Mouse (Mus musculus): ENCODE measurements at regions not wholly inside any gene's neighbourhood (a gene's known extent, or its start where the extent isn't known, plus 50 kb on each side); places are given as distances from the start of the nearest gene placed in this dataset.

DNA sequence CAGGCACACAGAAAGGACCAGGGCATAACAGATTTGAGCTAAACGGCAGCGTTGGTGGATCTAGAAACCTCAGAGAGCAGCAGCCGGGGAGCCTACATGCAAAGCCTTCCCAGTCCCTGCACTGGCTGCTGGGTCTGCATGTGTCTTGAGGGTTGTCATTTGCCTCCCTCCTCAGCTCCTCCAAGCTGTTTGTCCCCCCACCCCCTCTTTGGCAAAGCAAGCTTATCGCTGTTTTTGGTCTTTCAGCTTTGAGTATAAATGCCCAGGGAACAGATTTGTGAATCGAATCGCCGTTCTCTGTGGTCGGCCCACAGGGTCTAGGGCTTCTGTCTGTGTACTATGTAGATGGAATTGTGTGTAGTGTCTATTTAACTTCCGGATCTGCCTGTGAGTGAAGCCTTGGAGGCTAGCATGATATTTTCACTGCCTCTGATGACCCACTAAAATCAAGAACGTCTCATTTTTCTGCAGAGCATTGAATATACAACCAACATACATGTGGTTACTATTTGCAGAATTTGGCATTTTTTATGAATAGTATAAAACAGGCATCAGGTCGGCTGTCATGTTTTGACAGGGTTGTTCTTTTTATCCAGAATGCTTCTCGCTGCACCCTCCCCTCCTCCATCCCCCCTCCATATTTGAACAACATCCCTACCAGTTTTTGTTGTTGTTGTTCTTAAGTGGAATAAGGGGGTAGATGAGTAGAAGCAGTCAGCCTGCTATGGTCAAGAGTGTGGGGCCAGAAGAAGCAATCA, 121.3 kb upstream of the Gm10295 start:
- 56% methylated on average over 12 of the region's 12 CpGs for WGBS (ENCODE audit: insufficient replicate concordance)
- DNase-seq, result no peak
- Histone ChIP-seq H3K27ac (ENCODE audit: low read depth) (no peak overlapping the region), H3K9me3 (ENCODE audit: low read length) (no peaks in the 10 kb centered on the region), H3K9ac (replicated peaks) (no peak overlapping the region), H3K4me3 (ENCODE audit: low read depth, low read length) (no peak overlapping the region), H3K27me3 (ENCODE audit: insufficient read depth, low read length) (no peaks in the 10 kb centered on the region), H3K36me3 (replicated peaks; ENCODE audit: insufficient read depth, low read length) (no peaks in the 10 kb centered on the region), H3K4me2 (ENCODE audit: low read depth, low read length) (no peak overlapping the region), H3K4me1 (ENCODE audit: insufficient read depth) (0 out of 2 replicates have a peak, but pooled peaks cover 4% of the 10 kb centered on the region)
- TF ChIP-seq CTCF (IDR thresholded peaks at IDR 0.05; ENCODE audit: low read depth) (no peak), EP300 (IDR thresholded peaks at IDR 0.05; ENCODE audit: low read depth) (no peak)
- no peak for ATAC-seq

DNA sequence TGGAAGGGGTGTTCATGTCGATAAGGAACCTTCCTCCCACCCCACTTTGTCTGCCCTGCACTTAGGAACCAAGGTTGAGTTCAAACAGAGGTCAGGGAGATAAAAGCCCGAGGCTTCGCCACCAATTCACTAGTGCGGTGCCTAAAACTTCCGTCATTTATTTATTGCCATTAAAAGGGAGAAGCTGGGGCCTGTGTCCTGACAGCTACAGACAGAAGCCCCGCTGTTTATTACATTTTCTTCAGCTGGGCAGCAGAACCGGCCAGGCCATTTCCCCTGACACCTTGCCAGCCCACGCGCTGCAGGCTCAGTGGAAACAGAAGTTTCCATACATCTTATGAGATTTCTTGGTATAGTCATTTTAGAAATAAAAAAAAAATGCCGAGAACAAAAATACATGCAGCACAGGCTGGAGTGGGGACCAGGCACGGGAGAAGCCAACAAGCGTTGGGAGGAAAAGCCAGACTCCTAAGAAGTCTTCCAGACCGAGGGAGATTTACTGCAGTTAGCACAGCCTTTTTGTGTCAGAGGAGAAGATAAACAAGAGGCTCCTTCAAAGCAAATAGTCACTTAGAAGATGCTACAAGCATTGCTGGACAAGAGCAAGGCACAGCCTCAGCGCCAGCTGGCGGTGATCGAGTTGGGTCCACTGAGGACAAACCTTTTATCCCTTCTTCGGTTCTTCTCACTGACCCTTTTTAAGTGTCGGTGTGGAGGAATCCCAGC, 120.5 kb upstream of the Gm10295 start:
- H3K4me1 ChIP-seq (ENCODE audit: insufficient read depth), result 0 out of 2 replicates have a peak, but pooled peaks cover 4% of the 10 kb centered on the region
- H3K9me3 ChIP-seq (ENCODE audit: low read length), result no peaks in the 10 kb centered on the region
- 22% methylated on average over 18 of the region's 18 CpGs for WGBS (ENCODE audit: insufficient replicate concordance)
- no peak overlapping the region for H3K4me2 ChIP-seq (ENCODE audit: low read depth, low read length)
- H3K9ac ChIP-seq (replicated peaks), result no peak overlapping the region
- no peak for DNase-seq
- no peak for TF ChIP-seq CTCF (IDR thresholded peaks at IDR 0.05; ENCODE audit: low read depth)
- TF ChIP-seq EP300 (IDR thresholded peaks at IDR 0.05; ENCODE audit: low read depth), result no peak
- no peaks in the 10 kb centered on the region for H3K27me3 ChIP-seq (ENCODE audit: insufficient read depth, low read length)
- no peaks in the 10 kb centered on the region for H3K36me3 ChIP-seq (replicated peaks; ENCODE audit: insufficient read depth, low read length)
- no peak overlapping the region for H3K4me3 ChIP-seq (ENCODE audit: low read depth, low read length)
- no peak for ATAC-seq
- H3K27ac ChIP-seq (ENCODE audit: low read depth), result no peak overlapping the region

DNA sequence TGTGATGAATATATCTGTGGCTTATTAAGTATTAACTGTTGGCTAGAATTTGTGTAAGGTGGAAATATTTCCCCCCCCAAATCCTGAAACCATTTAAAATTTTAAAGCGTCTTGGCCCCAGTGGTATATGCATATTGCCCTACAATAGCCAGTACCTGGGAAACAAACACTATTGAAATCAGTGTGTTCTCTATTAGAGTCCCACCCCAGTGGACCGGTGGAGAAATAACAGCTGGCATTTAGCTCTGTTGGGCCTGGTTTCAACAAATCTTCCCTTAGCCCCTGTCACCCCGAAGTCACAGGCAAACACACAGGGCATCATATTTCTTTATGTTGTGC, 120.0 kb upstream of the Gm10295 start:
- H3K9ac ChIP-seq (replicated peaks), result no peak overlapping the region
- H3K27me3 ChIP-seq (ENCODE audit: insufficient read depth, low read length), result no peaks in the 10 kb centered on the region
- ATAC-seq (no peak), DNase-seq (no peak)
- 29% methylated on average over 3 of the region's 3 CpGs for WGBS (ENCODE audit: insufficient replicate concordance)
- H3K9me3 ChIP-seq (ENCODE audit: low read length), result no peaks in the 10 kb centered on the region
- no peak for TF ChIP-seq EP300 (IDR thresholded peaks at IDR 0.05; ENCODE audit: low read depth)
- TF ChIP-seq CTCF (IDR thresholded peaks at IDR 0.05; ENCODE audit: low read depth), result no peak
- 0 out of 2 replicates have a peak, but pooled peaks cover 4% of the 10 kb centered on the region for H3K4me1 ChIP-seq (ENCODE audit: insufficient read depth)
- no peak overlapping the region for H3K4me2 ChIP-seq (ENCODE audit: low read depth, low read length)
- H3K36me3 ChIP-seq (replicated peaks; ENCODE audit: insufficient read depth, low read length), result no peaks in the 10 kb centered on the region
- H3K27ac ChIP-seq (ENCODE audit: low read depth), result no peak overlapping the region
- H3K4me3 ChIP-seq (ENCODE audit: low read depth, low read length), result no peak overlapping the region

DNA sequence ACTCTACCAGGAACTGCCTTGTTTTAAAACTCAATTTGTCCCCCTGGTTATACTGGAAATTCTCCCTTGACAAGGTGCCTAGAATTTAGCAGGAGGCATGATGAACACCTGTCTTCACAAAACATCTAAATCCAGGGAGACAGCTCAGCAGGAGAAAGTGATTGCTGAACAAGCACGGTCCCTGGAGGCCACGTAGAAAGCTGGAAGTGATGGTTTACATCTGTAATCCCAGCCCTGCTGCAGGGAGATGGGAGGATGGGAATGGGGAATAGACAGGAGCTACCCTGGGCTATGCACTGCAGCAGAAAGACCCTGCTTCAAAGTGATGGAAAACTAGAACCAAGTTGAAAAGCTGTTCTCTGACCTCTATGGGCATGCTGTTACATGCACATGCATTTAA, 119.1 kb upstream of the Gm10295 start:
- WGBS (ENCODE audit: insufficient replicate concordance), result 39% methylated on average over 2 of the region's 2 CpGs
- Histone ChIP-seq H3K36me3 (replicated peaks; ENCODE audit: insufficient read depth, low read length) (no peaks in the 10 kb centered on the region), H3K27ac (ENCODE audit: low read depth) (no peak overlapping the region)

DNA sequence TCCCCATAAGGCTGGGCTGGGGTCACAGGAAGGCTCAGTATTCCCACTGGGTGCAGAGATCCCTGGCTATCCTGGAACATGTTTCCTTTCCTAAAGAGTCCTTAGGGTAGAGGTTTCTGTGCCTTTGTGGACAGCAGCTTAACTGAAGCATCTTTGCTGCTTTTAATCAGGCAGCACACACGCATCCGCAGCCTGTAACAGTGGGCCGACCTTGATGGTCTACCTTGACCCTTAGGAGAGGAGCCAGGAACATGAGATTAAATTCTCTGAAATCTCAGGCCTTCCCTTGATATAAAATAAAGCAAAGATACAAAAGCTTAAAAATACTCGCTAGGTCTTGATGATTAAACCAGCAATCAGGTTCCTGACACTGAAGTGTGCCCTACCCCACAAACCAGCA, 118.7 kb upstream of the Gm10295 start:
- no peak overlapping the region for H3K27ac ChIP-seq (ENCODE audit: low read depth)
- 80% methylated on average over 4 of the region's 4 CpGs for WGBS (ENCODE audit: insufficient replicate concordance)
- DNase-seq, result no peak

More for the DNA sequence above, 119.1 kb upstream of the Gm10295 start:
- Histone ChIP-seq H3K4me2 (ENCODE audit: low read depth, low read length) (no peak overlapping the region), H3K9me3 (ENCODE audit: low read length) (no peaks in the 10 kb centered on the region), H3K4me3 (ENCODE audit: low read depth, low read length) (no peak overlapping the region), H3K9ac (replicated peaks) (no peak overlapping the region), H3K27me3 (ENCODE audit: insufficient read depth, low read length) (no peaks in the 10 kb centered on the region), H3K4me1 (ENCODE audit: insufficient read depth) (0 out of 2 replicates have a peak, but pooled peaks cover 4% of the 10 kb centered on the region)
- ATAC-seq (no peak), DNase-seq (no peak)
- no peak for TF ChIP-seq CTCF (IDR thresholded peaks at IDR 0.05; ENCODE audit: low read depth)
- no peak for TF ChIP-seq EP300 (IDR thresholded peaks at IDR 0.05; ENCODE audit: low read depth)

DNA sequence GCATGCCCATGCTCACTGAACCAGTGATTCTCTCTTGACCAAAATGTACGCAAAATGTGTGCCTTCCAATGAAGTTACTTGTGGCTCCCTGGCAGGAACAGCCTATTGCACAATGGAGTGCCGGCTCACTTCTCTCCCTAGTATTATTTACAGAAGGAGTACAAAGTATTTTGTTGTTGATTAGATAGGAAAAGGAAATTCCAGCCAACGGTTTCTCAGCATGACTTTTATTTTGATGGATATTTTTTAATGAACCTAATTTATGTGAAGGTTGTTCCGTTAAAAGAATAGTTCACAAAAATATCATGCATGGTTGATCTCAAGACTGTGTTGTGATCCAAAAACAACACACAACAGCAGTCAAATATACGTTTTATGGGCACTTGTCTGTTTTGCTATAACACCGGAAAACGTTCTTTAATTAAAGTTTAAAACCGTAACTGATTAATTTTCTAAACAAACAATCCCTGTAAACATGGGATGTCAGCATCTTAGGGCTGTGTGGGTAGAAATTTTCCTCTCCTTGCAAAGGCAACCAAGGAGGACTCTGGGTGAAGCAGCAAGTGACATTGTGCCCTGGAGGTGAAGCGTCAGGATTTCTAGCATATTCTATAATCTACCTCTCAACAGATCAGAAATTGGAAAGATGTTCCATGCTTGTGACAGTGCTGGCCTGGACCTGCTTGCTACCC, 116.3 kb upstream of the Gm10295 start:
- no peak overlapping the region for H3K4me2 ChIP-seq (ENCODE audit: low read depth, low read length)
- no peaks in the 10 kb centered on the region for H3K9me3 ChIP-seq (ENCODE audit: low read length)
- H3K4me1 ChIP-seq (ENCODE audit: insufficient read depth), result peaks cover 7% of the 10 kb centered on the region
- H3K36me3 ChIP-seq (replicated peaks; ENCODE audit: insufficient read depth, low read length), result no peaks in the 10 kb centered on the region
- H3K4me3 ChIP-seq (ENCODE audit: low read depth, low read length), result no peak overlapping the region
- H3K27me3 ChIP-seq (ENCODE audit: insufficient read depth, low read length), result no peaks in the 10 kb centered on the region
- DNase-seq (peak; percentile 24), ATAC-seq (no peak)
- WGBS (ENCODE audit: insufficient replicate concordance), result 52% methylated on average over 9 of the region's 9 CpGs
- H3K27ac ChIP-seq (ENCODE audit: low read depth), result no peak overlapping the region
- no peak overlapping the region for H3K9ac ChIP-seq (replicated peaks)
- TF ChIP-seq CTCF (IDR thresholded peaks at IDR 0.05; ENCODE audit: low read depth) (no peak), EP300 (IDR thresholded peaks at IDR 0.05; ENCODE audit: low read depth) (no peak; the same call in 1 of the 2 replicates)

More for the DNA sequence above, 118.7 kb upstream of the Gm10295 start:
- H3K4me3 ChIP-seq (ENCODE audit: low read depth, low read length), result no peak overlapping the region
- H3K9ac ChIP-seq (replicated peaks), result no peak overlapping the region
- no peaks in the 10 kb centered on the region for H3K27me3 ChIP-seq (ENCODE audit: insufficient read depth, low read length)
- H3K4me2 ChIP-seq (ENCODE audit: low read depth, low read length), result no peak overlapping the region
- no peaks in the 10 kb centered on the region for H3K9me3 ChIP-seq (ENCODE audit: low read length)
- TF ChIP-seq EP300 (IDR thresholded peaks at IDR 0.05; ENCODE audit: low read depth) (no peak), CTCF (IDR thresholded peaks at IDR 0.05; ENCODE audit: low read depth) (no peak)
- H3K36me3 ChIP-seq (replicated peaks; ENCODE audit: insufficient read depth, low read length), result no peaks in the 10 kb centered on the region
- no peak for ATAC-seq
- 0 out of 2 replicates have a peak, but pooled peaks cover 4% of the 10 kb centered on the region for H3K4me1 ChIP-seq (ENCODE audit: insufficient read depth)
